Mouse (Mus musculus): ENCODE results near the gene Gatad2b.
"Not testable (repeated sequence)": the region's sequence is repeated elsewhere in the genome, so short reads cannot be mapped to it uniquely, and the experiment has no call there.

The Gatad2b gene

GRCm38 (mm10) chr3:90292345-90293275 is at the start of gene Gatad2b:
Gene Gatad2b, plus strand, starts transcription at chr3:90293178.
- peak; percentile 100 for DNase-seq (ENCODE audit: low spot score)

- DNase-seq (ENCODE audit: low spot score): no peak
These were observed 47.6 kb upstream of the Gatad2b start for GRCm38 (mm10) chr3:90245406-90245805.

DNA sequence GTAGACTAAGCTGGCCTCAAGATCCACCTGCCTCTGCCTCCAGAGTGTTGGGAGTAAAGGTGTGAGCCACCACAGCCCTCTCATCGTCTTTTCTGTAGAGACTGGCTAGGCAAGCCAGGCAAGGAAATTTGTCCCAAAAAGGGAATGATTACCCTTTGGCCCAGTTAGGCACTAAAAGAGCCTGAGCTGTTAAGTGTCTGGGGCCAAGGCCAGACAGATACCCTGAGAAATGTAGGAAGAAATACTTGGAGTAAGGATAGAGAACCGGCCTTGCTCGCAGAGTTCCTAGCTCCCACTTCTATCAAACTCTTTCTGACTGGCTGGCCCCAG is 45.4 kb upstream of the Gatad2b start:
- DNase-seq (ENCODE audit: low spot score): no peak

GRCm38 (mm10) chr3:90247960-90248745 is 44.8 kb upstream of the Gatad2b start, which contains the start of gene Slc39a1:
Gene Slc39a1, plus strand, starts transcription at chr3:90248172.
- peak; percentile 95 for DNase-seq (ENCODE audit: low spot score)

GRCm38 (mm10) chr3:90248746-90249100 is 44.3 kb upstream of the Gatad2b start:
- no peak for DNase-seq (ENCODE audit: low spot score)

DNA sequence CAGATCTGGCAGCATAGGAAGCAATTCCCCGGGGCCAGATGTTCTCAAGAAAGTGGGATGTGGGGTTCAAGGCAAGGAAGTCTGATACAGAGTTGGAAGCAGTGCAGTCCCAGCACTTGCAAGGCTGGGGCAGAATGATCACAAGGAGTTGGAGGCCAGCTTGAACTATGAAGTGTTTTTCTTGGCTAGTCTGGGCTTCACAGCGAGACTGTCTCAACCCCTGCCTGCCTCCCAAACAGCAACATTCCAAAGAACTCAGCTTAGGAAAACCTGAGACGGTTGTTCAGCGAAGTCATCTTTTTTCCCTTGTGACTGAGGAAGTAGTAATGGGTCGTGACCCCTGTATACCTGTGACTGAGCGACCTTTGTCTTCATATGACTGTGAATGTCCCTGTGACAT is 42.2 kb upstream of the Gatad2b start:
- no peak for DNase-seq (ENCODE audit: low spot score)

DNA sequence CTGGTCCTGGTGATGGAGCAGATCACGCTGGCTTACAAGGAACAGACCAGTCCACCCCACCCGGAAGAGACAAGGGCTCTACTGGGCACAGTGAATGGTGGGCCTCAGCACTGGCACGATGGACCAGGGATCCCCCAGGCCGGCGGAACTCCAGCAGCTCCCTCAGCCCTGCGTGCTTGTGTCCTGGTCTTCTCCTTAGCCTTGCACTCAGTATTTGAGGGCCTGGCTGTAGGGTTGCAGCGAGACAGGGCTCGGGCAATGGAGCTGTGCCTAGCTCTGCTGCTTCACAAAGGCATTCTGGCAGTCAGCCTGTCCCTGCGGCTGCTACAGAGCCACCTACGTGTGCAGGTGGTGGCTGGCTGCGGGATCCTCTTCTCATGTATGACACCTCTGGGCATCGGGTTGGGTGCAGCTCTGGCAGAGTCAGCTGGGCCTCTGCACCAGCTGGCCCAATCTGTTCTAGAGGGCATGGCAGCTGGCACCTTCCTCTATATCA is 41.2 kb upstream of the Gatad2b start:
- DNase-seq (ENCODE audit: low spot score): not testable (repeated sequence)

GRCm38 (mm10) chr3:90252659-90253058 is 40.3 kb upstream of the Gatad2b start:
- DNase-seq (ENCODE audit: low spot score): not testable (repeated sequence)

DNA sequence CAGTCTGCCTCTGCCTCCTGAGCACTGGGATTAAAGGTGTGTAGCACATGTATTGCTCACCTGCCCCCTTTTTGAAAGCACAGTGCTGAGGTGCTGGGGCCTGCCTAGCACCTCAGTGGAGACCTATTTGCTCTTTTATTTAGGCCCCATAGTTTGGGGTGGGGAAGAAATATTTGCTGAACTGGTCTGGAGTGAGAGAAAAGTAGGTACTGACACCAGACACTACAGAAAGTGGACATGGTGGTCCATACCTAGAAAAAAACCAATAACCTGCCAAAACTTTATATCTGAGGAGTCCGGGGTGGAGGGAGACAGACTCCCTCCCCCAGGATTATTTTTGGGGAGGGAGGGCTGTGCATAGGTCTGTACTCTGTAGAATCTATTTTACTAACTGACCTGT is 39.8 kb upstream of the Gatad2b start:
- DNase-seq (ENCODE audit: low spot score): not testable (repeated sequence)

DNA sequence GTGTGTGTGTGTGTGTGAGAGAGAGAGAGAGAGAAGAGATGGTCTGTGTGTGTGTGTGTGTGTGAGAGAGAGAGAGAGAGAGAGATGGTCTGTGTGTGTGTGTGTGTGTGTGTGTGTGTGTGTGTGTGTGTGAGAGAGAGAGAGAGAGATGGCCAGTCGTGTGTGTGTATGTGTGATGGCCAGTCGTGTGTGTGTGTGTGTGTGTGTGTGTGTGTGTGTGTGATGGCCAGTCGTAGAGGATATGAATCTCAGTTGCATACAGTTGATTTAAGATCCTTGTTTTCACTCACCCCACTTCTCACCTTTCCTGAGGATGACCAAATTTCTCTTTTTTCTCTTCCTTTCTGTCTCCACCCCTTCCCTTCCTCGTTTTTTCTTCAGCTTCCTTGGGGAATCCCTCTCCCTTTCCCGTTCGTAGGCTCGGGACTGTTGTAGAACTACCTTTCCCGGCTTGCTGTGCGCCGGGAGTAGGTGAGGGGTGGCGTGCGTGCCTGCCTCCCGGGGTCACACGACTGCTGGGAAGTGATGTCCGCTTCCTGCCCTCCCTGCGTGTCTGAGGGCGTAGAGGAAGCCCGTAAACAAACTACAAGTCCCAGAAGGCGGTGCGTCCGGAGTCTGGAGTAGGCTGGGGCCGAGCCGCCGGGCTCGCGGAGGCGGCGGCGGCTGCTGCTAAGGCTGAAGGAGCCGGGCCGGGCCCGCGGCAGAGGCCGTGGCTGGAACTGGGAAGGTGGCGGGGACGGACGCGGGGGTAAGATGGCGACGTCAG is 39.1 kb upstream of the Gatad2b start, which contains the start of gene Crtc2:
Gene Crtc2, plus strand, starts transcription at position 511 of the 766 bp plus-strand sequence.
- DNase-seq (ENCODE audit: low spot score): peak; percentile 97

DNA sequence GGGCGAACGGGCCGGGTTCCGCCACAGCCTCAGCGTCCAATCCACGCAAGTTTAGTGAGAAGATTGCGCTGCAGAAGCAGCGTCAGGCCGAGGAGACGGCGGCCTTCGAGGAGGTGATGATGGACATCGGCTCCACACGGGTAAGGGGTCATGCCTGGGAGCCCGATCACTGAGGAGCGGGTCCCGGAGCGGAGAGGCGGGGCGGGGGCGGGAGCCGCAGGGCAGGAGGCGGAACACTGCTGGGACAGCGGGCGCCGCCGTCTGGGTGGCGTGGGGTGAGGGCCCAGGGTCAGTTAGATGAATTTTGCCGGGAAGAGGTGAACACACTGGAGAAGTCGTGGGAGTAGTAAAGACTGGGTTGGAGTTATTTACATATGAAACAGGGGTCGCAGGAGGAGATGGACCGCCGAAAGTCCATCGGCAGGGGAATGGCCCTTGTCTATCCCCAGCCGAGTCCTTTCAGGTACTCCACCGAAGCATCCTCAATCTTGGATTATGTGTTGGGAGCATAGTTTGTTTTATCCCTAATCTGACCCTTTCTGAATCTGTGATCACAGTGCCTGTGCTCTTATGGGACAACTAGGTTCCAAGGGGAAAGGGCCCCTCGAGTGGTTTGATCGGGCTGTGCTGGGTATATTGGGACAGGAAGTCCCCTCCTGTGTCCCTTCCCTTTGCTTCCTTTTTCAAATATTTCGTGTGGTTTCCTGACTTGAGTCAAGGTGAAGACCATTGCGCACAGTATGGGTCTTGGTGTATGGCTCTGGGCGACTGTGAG is 38.4 kb upstream of the Gatad2b start:
- no peak for DNase-seq (ENCODE audit: low spot score)

GRCm38 (mm10) chr3:90255194-90255565 is 37.8 kb upstream of the Gatad2b start:
- DNase-seq (ENCODE audit: low spot score): no peak

GRCm38 (mm10) chr3:90255784-90256353 is 37.1 kb upstream of the Gatad2b start:
- DNase-seq (ENCODE audit: low spot score): no peak

DNA sequence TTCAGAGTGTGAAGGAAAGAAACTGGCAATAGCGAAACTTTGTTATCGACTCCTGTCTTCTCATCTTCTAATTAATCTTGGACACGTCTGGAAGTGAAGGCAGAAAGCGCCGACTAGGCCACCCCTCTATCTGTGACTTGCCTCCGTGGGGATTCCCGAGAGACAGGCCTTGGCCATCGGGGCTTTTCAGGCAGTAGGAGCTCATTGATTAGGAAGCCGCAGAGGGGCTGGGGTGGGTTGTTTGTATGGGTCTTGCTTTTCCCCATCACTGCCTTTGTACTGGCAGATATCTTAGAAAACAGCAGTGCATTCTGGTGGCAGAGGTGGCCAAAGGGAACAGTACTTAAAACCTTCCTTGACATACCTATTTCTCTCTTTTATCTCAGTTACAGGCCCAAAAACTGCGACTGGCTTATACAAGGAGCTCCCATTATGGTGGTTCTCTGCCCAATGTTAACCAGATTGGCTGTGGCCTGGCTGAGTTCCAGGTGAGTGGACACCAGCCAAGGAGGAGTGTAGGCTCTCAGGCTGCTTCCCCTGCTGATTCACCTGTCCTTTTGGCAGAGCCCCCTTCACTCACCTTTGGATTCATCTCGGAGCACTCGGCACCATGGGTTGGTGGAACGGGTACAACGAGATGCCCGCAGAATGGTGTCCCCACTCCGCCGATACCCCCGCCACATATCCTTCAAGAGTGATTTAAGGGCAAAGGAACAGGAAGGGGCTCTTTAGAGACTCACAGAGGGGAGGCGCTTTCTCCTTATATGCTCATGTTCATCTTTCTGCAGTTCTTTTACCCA is 36.0 kb upstream of the Gatad2b start:
- DNase-seq (ENCODE audit: low spot score): no peak

GRCm38 (mm10) chr3:90258521-90258920 is 34.5 kb upstream of the Gatad2b start:
- DNase-seq (ENCODE audit: low spot score): no peak

DNA sequence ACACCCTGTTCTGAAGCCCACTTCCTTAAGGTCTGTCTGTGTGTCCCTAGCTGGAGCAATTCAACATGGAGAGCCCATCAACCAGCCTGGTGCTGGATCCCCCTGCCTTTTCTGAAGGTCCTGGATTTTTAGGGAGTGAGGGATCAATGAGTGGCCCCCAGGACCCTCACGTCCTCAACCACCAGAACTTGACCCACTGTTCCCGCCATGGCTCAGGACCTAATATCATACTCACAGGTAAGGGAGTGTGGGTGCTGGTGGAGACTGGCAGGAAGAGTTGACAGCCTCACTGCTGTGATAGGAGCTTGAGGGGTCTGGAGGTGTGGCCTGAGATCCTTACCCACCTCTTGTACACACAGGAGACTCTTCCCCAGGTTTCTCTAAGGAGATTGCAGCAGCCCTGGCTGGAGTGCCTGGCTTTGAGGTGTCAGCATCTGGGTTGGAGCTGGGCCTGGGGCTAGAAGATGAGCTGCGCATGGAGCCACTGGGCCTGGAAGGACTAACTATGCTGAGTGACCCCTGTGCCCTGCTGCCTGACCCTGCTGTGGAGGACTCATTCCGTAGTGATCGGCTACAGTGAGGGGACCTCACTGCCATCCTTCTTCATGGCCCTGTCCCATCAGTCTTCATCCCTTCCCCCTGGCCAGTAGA is 29.7 kb upstream of the Gatad2b start:
- no peak for DNase-seq (ENCODE audit: low spot score)

- DNase-seq (ENCODE audit: low spot score): no peak
These were observed 28.3 kb upstream of the Gatad2b start for GRCm38 (mm10) chr3:90264687-90265033.

DNA sequence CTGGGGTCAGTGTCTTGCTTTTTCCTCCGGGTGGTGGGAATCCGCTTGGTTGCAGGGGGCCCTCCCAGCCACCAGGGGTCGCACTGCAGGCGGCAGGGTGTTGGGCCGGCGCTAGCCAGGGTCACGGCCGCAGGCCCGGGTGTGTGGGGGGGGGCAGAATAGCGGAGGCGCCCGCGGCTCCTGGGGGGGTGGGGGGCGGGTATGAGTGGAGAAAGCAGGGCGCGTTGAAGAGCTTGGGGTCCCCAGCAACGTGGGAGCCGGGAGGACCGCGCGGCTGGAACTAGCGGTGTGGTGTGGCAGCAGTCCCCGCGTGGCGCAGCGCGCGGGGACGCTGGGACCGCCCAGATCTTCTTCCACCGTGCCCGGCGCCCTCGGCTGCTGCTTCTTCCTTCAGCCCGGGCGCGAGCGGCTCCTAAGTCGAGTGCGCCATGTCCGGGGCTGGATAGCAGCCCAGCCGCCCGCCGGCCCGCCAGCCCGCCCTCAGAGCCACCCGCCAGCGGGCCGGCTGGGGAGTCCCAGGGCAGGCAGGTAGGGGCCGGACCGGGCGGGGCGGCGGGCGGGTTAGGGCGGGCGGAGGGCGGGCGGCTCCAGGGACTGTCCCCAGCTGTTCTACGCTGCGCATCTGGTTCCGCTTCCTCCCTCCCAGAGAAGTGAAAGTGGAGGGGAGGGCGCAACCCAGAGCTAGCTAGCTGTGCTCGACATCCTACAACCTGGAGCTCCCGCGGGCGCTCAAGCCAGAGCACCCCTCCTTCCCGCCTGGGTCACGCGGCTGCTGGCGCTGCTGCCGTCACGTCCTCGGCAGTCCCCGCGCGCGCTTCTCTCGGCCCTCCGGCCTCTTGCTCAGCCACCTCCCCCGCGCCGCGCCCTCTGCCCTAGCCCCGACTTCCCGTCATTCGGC is 27.7 kb upstream of the Gatad2b start, which contains the start of gene Dennd4b:
Gene Dennd4b, plus strand, starts transcription at position 152 of the 898 bp plus-strand sequence.
- DNase-seq (ENCODE audit: low spot score): peak; percentile 88
